8 mouse cellular contexts compared by ENCODE assay signal in genomic region chr7:127421388-127422191, GRCm38 (mm10). TPM values are rescaled to one million over a fixed set of nuclear protein-coding genes. Genes with fewer than 3 reads are reported as not detected.
A peak's percentile ranks its signal among the peaks of the same experiment; 100 is the strongest.
DNase-seq lines count a peak whose midpoint lies in the region; ATAC-seq lines count a peak whose summit lies in the region.

TSS of gene Zfp688 (minus strand) at chr7:127422068.

- H3K9me3 ChIP-seq in intestine, embryonic 14.5 days (ENCODE audit: control insufficient read depth, low read length), result no peaks in the 10 kb centered on the region

- peaks cover 13% of the 10 kb centered on the region; the same call in 1 of the 2 replicates for H3K36me3 ChIP-seq in intestine, embryonic 14.5 days (ENCODE audit: control insufficient read depth, insufficient read depth, low read length)

- H3K27ac ChIP-seq in intestine, embryonic 14.5 days (ENCODE audit: low read depth), result no peak within 1 kb of the TSS

- H3K27me3 ChIP-seq in intestine, embryonic 14.5 days (replicated peaks; ENCODE audit: control insufficient read depth, insufficient read depth, low read length), result peaks cover 9% of the 10 kb centered on the region; the same call in 1 of the 2 replicates

- H3K4me2 ChIP-seq in intestine, embryonic 14.5 days (ENCODE audit: low read length), result peak within 1 kb of the TSS; percentile 93

- under 1% methylated on average over 46 of the region's 48 CpGs for WGBS in intestine, embryonic 14.5 days

- intact Hi-C loops in left cerebral cortex, postnatal 14 days (cut with DNase I), result no loop called here

- peak within 1 kb of the TSS; percentile 71 for H3K9ac ChIP-seq in intestine, embryonic 14.5 days (ENCODE audit: low read length)

- peak; percentile 96 to 97 for DNase-seq in adrenal gland, adult 18-20 months (ENCODE audit: low spot score in 2 of 2)
- peak; percentile 96 for DNase-seq in embryo, embryonic 11 days
- peak; percentile 92 for DNase-seq in gastrocnemius, postnatal 25 days
- peak; percentile 98 for DNase-seq in intestine, embryonic 14.5 days (ENCODE audit: low spot score)
- DNase-seq in left cerebral cortex, postnatal 14 days (ENCODE audit: low spot score in 2 of 2), result peak; percentile 91 to 92
- DNase-seq in mesoderm, embryonic 11.5 days (ENCODE audit: low read depth, low spot score), result peak; percentile 92
- DNase-seq in right cerebral cortex, postnatal 36 days (ENCODE audit: low spot score in 2 of 2), result peak; percentile 85 to 87
- DNase-seq in yolk sac, embryonic 10.5 days (ENCODE audit: low spot score), result peak; percentile 92

- H3K4me3 ChIP-seq in intestine, embryonic 14.5 days (ENCODE audit: low read depth, low read length), result peak within 1 kb of the TSS; percentile 74

- H3K4me1 ChIP-seq in intestine, embryonic 14.5 days (replicated peaks; ENCODE audit: control insufficient read depth, insufficient read depth, low read length), result peaks cover 4% of the 10 kb centered on the region; the same call in 1 of the 2 replicates

- ATAC-seq in intestine, embryonic 14.5 days (replicated peaks; ENCODE audit: low FRiP score, low TSS enrichment, low read depth), result peak; percentile 95

RNA-seq across cellular contexts. Expression of gene Zfp688, which starts in this region (rescaled TPM):
- total RNA-seq in adrenal gland, adult 18-20 months (2021), result 10 to 100 TPM in 1 of 2 experiments, 1 to 10 TPM in 1; 9.9 to 11.4 TPM
- total RNA-seq in gastrocnemius, postnatal 25 days (2021), result 1 to 10 TPM; 2.0 to 2.7 TPM
- 24.1 and 25.2 TPM in 2 replicates for polyA plus RNA-seq in intestine, embryonic 14.5 days (2014; fragmentation: Nextera tagmentation; extraction: Ambion mirVana)
- 10 to 100 TPM; 11.4 to 11.7 TPM for total RNA-seq in left cerebral cortex, postnatal 14 days (2021)
